Mouse (Mus musculus) adrenal gland, postnatal 10 days (tissue): ENCODE results near the gene Chrna1. TPM values are rescaled to one million over a fixed set of nuclear protein-coding genes. Genes with fewer than 3 reads are reported as not detected.

Experiments used
- DNase-seq: peaks from one replicate; pipeline ENCODE4 v3.0.0; 2021; ENCODE audit warnings: mixed read lengths
- long read RNA-seq, 2 experiments: library from polyadenylated mRNA; stranded (forward); transcript quantifications; one replicate each; pipeline ENCODE4 v2.0.0; 2021
- total RNA-seq, 2 experiments: library from RNA; stranded (reverse); gene quantifications; 2 replicates each; pipeline ENCODE4 v1.2.3; 2021

The Chrna1 gene
- 1 to 10 TPM in 1 of 2 experiments, under 1 TPM in 1; 0.39 to 1.6 TPM for total RNA-seq
- long read RNA-seq, experiment 1, full-length matches to known transcripts: 2 of 3 reads
- long read RNA-seq, experiment 1, partial matches to known transcripts: 1 of 3 reads
- long read RNA-seq, experiment 1, other reads (novel, unspliced or antisense): 0 of 3 reads
- long read RNA-seq, experiment 2, full-length matches to known transcripts: 1 of 1 reads
- long read RNA-seq, experiment 2, partial matches to known transcripts: 0 of 1 reads
- long read RNA-seq, experiment 2, other reads (novel, unspliced or antisense): 0 of 1 reads

- no peak for DNase-seq
Measured at GRCm38 (mm10) chr2:73580166-73580565, at the start of gene Chrna1. Gene Chrna1, minus strand, starts transcription at chr2:73580338.

- DNase-seq: no peak
Measured at GRCm38 (mm10) chr2:73618486-73619052, 38.4 kb upstream of the Chrna1 start.

DNA sequence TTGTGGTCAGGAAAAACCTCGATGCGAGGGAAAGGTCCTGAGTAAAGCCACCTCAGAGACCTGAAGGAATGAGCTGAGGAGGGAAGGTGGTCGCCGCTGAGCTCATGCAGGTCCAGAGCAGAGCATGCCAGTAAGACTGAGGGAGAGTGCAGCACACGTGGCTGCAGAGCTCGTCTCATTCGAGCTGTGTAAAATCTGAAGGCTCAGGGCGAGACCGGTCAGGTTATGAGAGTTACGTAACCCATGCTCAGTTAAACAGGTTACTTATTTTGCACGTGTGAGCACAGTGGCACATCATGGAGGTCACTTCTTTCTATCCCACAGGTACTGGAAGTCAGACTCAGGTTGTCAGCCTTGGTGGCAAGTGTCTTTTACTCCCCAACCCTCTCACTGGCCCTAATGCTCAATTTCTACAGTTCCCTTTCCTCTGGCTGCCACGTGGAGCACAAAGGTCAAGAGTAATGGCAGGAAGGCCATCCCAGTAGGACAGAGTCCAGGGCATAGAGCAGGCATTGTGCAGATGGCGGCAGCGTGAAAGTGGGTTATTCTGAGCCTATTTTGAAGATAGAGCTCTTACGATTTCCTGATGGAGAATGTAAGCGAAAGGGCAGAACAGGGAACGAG lies 36.4 kb upstream of the Chrna1 start:
- no peak for DNase-seq

DNA sequence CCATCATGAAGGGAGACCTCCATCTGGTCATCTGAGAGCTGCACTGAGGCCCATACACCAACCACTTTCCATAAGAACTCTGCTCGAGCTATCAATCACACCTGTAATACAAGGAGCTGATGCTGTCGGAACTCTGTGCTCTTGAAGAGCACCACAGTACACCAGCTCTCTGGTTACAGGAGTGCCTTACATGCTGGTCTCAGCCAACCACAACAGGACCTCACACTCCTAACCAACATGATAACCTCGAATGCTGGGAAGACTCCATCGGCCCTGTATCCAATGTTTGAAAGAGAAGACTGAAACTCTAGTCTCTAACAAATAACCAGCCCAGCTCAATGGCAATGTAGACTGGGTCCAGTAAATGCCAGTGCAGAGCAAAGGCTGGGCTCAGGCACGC lies 35.3 kb upstream of the Chrna1 start:
- DNase-seq: no peak

DNA sequence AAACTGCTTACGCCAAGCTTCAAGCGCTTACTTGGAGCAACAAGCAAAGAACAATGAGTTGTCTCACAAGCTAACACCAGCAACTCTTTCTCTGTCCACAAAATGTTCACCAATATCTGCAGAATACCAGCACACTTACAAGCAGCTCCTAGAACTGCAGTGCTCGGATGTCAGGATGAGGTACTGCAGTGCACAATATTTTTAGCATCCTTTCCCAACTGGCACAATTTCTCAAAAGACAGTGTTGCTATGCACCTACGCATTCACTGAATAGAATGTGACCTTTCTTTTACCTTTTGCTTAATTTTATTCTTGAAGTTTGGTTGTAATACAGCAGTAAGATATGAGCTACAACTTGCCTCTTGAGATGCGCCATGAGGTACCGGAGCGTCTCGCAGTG lies 34.2 kb upstream of the Chrna1 start:
- DNase-seq: no peak

DNA sequence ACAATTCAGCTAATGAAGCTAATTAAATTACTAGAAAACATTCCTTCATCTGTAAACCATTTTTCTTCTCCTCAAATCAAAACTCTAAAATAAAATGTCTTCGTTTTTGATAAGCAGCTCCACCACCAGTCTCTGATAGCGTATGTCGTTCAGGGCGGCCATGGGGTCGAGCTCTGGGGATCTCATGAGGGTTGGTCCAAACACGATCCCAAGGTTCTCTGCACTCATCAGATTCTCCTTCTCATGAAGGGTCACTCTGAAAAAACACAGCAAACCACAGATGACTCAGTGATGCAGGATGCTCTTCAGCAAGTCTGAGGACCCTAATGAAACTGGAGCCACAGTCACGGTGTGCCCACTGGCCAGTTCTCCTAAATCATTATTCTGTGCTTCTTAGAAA lies 32.8 kb upstream of the Chrna1 start:
- DNase-seq: no peak

- DNase-seq: no peak
Measured at GRCm38 (mm10) chr2:73612367-73612914, 32.3 kb upstream of the Chrna1 start.

- no peak for DNase-seq
Measured at GRCm38 (mm10) chr2:73611798-73612197, 31.7 kb upstream of the Chrna1 start.

- DNase-seq: no peak
Measured at GRCm38 (mm10) chr2:73609724-73610210, 29.6 kb upstream of the Chrna1 start.

DNA sequence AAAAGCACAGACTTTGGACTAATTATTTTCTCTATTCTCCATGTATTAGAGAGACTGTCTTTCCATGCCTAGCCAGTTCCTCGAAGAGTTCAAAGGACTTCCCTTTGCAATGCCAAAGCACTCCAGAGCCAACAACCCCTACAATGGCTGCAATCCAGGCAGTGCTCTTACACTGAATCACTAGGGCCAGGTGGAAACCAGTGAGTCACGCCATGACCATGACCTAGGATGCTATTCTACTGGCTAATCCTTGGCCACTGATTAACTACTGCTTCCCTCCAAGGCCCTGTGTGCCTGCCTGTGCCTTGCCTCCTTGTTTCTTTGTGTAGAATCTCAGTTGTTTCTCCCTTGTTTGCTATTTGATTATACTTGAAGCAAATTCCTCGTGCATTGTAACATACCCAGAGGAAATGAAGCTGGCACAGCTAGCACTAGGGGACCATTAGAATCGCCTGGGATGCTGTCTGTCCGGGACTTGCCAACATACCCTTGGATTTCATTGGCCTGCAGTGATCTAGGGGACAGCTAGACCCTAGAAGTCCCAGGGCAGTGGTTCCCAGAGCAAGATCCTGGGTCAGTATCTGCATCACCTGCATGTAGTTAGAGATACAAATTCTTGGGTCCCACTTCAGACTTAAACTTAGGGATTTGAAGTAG lies 29.1 kb upstream of the Chrna1 start:
- DNase-seq: peak; percentile 60

- no peak for DNase-seq
Measured at GRCm38 (mm10) chr2:73608391-73608790, 28.3 kb upstream of the Chrna1 start.

DNA sequence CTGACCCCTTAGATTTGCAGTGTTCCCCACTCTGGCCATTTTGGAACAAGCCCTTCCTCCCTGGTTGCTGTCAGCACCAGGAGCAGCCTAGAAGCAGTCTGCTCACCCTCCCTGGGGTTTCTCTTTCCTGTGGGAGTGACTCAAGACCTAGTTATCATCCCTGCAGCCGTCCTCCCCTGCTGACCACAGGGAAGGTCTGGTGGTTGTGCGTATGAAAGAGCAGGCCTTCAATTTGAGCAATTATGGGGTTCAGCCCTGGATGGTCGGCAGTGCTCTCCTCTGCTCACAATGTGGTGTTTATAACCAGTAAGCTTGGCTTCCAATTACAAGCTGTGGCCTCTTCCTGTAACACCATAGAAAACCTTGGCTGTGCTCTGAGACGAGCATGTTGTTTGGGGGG lies 27.5 kb upstream of the Chrna1 start:
- no peak for DNase-seq

DNA sequence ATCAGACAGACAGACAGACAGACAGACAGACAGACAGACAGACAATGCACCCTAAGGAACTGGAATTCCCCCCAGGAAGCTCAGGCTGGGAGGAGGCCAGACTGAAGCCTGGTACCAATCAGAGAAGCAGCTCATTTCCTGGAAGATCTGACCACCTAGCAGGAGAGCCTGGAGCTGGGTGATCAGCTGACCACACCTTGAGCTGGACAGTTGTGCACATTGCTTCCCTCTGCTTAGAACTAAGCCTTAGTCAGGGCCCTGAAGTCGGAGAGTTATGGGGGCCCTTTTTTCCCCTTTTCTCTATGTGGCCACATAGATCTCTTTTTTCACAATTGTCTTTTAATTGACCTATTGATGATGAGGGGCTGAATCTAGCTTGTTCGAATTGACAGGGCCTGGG lies 27.0 kb upstream of the Chrna1 start:
- no peak for DNase-seq

GRCm38 (mm10) chr2:73606616-73607015 lies 26.5 kb upstream of the Chrna1 start:
- no peak for DNase-seq

GRCm38 (mm10) chr2:73605077-73605476 lies 24.9 kb upstream of the Chrna1 start:
- DNase-seq: peak; percentile 8

DNA sequence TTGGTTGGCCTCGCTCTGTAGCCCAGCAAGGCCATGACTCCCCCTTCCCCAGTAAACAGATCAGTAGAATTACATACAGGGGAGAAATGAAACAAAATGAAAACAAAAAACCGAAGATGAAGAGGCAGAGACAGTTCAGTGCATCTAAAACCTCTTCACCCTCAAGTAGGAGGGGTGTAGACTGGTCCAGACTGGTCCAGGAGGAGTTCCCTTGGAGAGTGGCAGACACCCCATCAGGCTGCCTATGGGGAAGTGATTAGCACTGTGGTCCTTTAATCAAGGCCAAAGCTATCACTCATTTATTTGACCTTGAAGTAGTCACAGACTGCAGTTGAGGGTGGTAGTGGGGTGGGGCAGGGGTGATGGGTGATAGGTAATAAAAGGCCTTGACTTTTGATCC lies 24.4 kb upstream of the Chrna1 start:
- no peak for DNase-seq

GRCm38 (mm10) chr2:73600650-73601049 lies 20.5 kb upstream of the Chrna1 start:
- DNase-seq: no peak

DNA sequence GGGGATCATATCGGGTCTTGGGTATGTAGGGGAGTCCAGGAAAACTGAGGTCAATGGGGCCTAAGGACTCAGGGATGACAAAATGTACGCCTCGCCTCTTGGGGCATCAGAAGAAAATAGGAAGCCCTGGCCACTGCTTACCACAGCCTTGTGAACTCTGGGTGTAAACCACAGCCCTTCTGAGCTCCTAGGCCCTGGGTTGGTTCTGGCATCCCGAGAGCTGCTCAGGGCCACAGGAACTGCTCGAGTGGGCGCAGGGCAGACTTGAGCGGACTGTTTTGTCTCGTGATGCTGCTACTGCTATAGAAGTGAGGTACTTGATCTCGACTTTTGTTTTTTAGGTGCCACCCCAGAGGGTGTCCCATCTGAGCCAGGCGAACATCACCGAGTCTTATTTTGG lies 17.6 kb upstream of the Chrna1 start:
- DNase-seq: no peak

DNA sequence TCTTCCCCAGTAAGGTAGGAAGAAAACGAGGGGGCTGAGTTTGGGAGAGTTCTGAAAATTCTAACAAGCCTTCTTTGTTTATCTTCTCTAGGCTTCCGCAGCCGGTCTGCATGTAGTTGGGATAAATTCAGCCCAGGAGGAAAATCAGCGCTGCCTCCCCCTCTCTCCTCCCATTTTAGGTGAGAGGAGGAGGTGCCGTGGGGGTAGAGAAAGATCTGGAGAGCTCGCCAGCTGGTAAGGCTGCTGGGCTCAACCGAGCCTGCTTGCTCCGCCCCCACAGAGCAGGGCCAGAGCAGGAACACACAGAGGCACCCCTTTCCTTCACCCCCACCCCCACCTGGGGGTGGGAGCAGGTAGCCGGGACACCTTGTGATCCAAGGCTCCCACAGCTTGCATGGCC lies 16.6 kb upstream of the Chrna1 start:
- no peak for DNase-seq

DNA sequence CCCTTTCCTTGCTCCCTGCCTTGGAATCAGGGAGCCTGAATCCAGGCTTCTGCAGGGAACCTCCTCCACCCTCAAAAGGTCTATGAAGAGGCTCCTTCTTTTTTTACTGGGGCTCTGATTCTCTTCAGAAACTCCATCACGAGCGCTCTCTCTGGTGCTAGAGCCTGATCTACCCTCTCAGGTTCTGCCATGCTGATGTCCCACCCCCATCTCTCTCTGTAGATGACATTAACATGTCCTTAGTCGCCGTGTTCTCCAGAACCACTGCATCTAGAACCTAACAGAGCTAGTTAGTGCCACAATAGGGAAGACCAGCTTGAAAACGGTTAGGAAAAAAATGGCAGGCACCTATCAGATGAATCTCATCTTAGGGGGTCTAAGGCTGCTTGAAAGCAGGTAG lies 16.2 kb upstream of the Chrna1 start:
- DNase-seq: no peak

DNA sequence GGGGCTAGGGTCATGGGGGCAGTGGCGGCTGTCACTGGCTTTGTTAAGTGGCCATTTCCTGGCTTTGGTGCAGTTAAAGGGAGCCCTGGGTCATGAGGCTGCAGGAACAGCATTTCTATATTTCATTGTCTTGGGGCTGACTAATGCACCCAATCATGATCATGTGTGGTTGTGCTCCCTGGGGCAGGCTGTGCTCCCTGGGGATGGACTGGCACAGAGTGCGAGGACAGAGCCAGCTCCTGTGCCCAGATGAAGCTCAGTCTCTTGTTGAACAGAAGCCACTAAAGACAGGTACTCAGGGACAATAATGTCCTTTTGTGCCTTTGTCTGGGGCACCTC lies 12.9 kb upstream of the Chrna1 start:
- peak; percentile 53 for DNase-seq

DNA sequence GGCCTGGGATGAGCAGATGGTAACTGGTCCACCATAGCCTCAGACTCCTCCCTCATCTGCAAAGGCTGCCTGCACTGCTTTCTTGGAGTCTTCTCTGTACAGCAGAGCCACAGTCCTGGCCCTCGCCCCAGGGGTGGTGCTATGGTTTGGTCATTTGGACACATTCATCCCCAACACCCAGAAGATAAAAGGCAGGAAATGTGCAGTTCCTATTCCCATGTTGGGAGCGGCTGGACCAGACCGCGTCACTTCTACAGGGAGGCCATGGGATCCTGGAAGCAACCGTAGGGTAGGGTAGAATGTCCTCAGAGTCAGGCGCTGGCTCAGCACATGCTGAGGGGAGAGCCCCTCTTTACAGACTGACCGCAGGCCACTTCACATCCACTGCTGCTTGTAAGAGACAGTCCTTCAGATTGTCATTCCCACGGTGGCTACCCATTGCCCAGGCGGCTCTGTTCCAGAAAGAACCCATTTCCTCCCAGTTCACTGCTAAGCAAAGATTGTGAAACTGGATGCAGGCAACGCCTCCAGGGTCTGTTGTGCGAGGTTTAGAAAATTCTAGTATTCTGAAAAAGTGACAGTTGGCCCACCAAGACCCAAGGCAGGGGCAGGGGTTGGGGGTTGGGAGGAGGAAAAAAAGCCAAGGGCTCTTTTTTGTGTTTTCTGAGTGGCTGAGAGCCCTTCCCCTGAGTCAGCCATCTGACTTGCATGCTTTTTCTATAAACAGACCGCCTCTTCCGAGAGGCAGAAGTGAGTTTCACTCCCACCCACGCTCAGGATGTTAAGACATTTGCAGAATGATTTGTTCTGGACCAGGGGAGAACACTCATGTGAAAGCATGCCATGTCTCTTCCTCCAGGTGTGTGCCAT lies 12.3 kb upstream of the Chrna1 start:
- peak; percentile 39 for DNase-seq
